Mouse (Mus musculus): ENCODE measurements at regions not wholly inside any gene's neighbourhood (a gene's known extent, or its start where the extent isn't known, plus 50 kb on each side); places are given as distances from the start of the nearest gene placed in this dataset.

- no peak overlapping the region for H3K9ac ChIP-seq
- 54% methylated on average over 9 of the region's 9 CpGs for WGBS
Observed at GRCm38 (mm10) chr11:32931928-32932327, 107.5 kb upstream of the Smim23 start.

GRCm38 (mm10) chr11:32931018-32931417 lies 106.6 kb upstream of the Smim23 start:
- no peak overlapping the region for H3K27ac ChIP-seq
- H3K9ac ChIP-seq = no peak overlapping the region
- WGBS = 14% methylated on average over 13 of the region's 14 CpGs
- H3K4me3 ChIP-seq (replicated peaks) = no peak overlapping the region
- no peak; the same call in 1 of the 2 replicates for ATAC-seq (ENCODE audit: insufficient read depth, low FRiP score, low read depth)
- 0 out of 2 replicates have a peak, but pooled peaks cover 8% of the 10 kb centered on the region for H3K4me1 ChIP-seq
- H3K27me3 ChIP-seq (replicated peaks) = no peaks in the 10 kb centered on the region
- H3K4me2 ChIP-seq = no peak overlapping the region
- no peaks in the 10 kb centered on the region for H3K36me3 ChIP-seq
- no peaks in the 10 kb centered on the region for H3K9me3 ChIP-seq

More at GRCm38 (mm10) chr11:32931928-32932327, 107.5 kb upstream of the Smim23 start:
- H3K9me3 ChIP-seq = no peaks in the 10 kb centered on the region
- no peak overlapping the region for H3K4me2 ChIP-seq
- H3K36me3 ChIP-seq = no peaks in the 10 kb centered on the region
- H3K27ac ChIP-seq = no peak overlapping the region
- H3K4me3 ChIP-seq (replicated peaks) = no peak overlapping the region
- no peak for ATAC-seq (ENCODE audit: insufficient read depth, low FRiP score, low read depth)
- no peaks in the 10 kb centered on the region for H3K27me3 ChIP-seq (replicated peaks)
- H3K4me1 ChIP-seq = 0 out of 2 replicates have a peak, but pooled peaks cover 3% of the 10 kb centered on the region

GRCm38 (mm10) chr11:32928837-32929236 lies 104.4 kb upstream of the Smim23 start:
- WGBS = 48% methylated on average over 2 of the region's 2 CpGs
- H3K36me3 ChIP-seq = no peaks in the 10 kb centered on the region
- H3K27ac ChIP-seq = no peak overlapping the region
- H3K4me1 ChIP-seq = peaks cover 17% of the 10 kb centered on the region; the same call in 1 of the 2 replicates
- no peaks in the 10 kb centered on the region for H3K9me3 ChIP-seq
- no peak overlapping the region for H3K4me3 ChIP-seq (replicated peaks)
- H3K9ac ChIP-seq = no peak overlapping the region
- no peak overlapping the region for H3K4me2 ChIP-seq
- H3K27me3 ChIP-seq (replicated peaks) = no peaks in the 10 kb centered on the region
- no peak for ATAC-seq (ENCODE audit: insufficient read depth, low FRiP score, low read depth)

- no peaks in the 10 kb centered on the region for H3K9me3 ChIP-seq
Observed at GRCm38 (mm10) chr11:32925421-32926271, 101.2 kb upstream of the Smim23 start.

GRCm38 (mm10) chr11:32924932-32925331 lies 100.5 kb upstream of the Smim23 start:
- H3K4me2 ChIP-seq = peak overlapping the region; percentile 60
- ATAC-seq (ENCODE audit: insufficient read depth, low FRiP score, low read depth) = no peak
- H3K27ac ChIP-seq = peak overlapping the region; percentile 80; the same call in 1 of the 2 replicates

More at GRCm38 (mm10) chr11:32925421-32926271, 101.2 kb upstream of the Smim23 start:
- 5% methylated on average over 33 of the region's 33 CpGs for WGBS
- H3K4me1 ChIP-seq = peaks cover 14% of the 10 kb centered on the region; the same call in 1 of the 2 replicates
- H3K27me3 ChIP-seq (replicated peaks) = no peaks in the 10 kb centered on the region
- peak overlapping the region; percentile 60 for H3K4me2 ChIP-seq
- peak; percentile 86 for ATAC-seq (ENCODE audit: insufficient read depth, low FRiP score, low read depth)
- H3K27ac ChIP-seq = peak overlapping the region; percentile 80
- H3K4me3 ChIP-seq (replicated peaks) = peak overlapping the region; percentile 12
- no peaks in the 10 kb centered on the region for H3K36me3 ChIP-seq
- no peak overlapping the region for H3K9ac ChIP-seq

GRCm38 (mm10) chr11:32913071-32913470 lies 88.7 kb upstream of the Smim23 start:
- no peak for ATAC-seq (ENCODE audit: insufficient read depth, low FRiP score, low read depth)
- Histone ChIP-seq H3K27me3 (replicated peaks) (no peaks in the 10 kb centered on the region), H3K4me1 (0 out of 2 replicates have a peak, but pooled peaks cover under 1% of the 10 kb centered on the region), H3K9ac (no peak overlapping the region), H3K4me3 (replicated peaks) (no peak overlapping the region), H3K27ac (no peak overlapping the region), H3K9me3 (no peaks in the 10 kb centered on the region), H3K36me3 (no peaks in the 10 kb centered on the region), H3K4me2 (no peak overlapping the region)
- WGBS = 71% methylated on average over 3 of the region's 3 CpGs

More at GRCm38 (mm10) chr11:32924932-32925331, 100.5 kb upstream of the Smim23 start:
- Histone ChIP-seq H3K9me3 (no peaks in the 10 kb centered on the region), H3K27me3 (replicated peaks) (no peaks in the 10 kb centered on the region), H3K36me3 (no peaks in the 10 kb centered on the region), H3K4me3 (replicated peaks) (no peak overlapping the region), H3K4me1 (peaks cover 14% of the 10 kb centered on the region; the same call in 1 of the 2 replicates), H3K9ac (no peak overlapping the region)
- WGBS = 60% methylated on average over 7 of the region's 7 CpGs

- H3K9me3 ChIP-seq = no peaks in the 10 kb centered on the region
- no peak overlapping the region for H3K4me3 ChIP-seq (replicated peaks)
- ATAC-seq (ENCODE audit: insufficient read depth, low FRiP score, low read depth) = no peak
- H3K27me3 ChIP-seq (replicated peaks) = no peaks in the 10 kb centered on the region
- WGBS = 92% methylated on average over 4 of the region's 4 CpGs
- H3K4me2 ChIP-seq = no peak overlapping the region
- H3K36me3 ChIP-seq = no peaks in the 10 kb centered on the region
- 0 out of 2 replicates have a peak, but pooled peaks cover 9% of the 10 kb centered on the region for H3K4me1 ChIP-seq
- H3K27ac ChIP-seq = no peak overlapping the region
- no peak overlapping the region for H3K9ac ChIP-seq
Observed at GRCm38 (mm10) chr11:32911791-32912190, 87.4 kb upstream of the Smim23 start.

- ATAC-seq (ENCODE audit: insufficient read depth, low FRiP score, low read depth) = no peak
- Histone ChIP-seq H3K36me3 (no peaks in the 10 kb centered on the region), H3K4me3 (replicated peaks) (no peak overlapping the region)
Observed at GRCm38 (mm10) chr11:32908723-32909411, 84.5 kb upstream of the Smim23 start.

GRCm38 (mm10) chr11:32907520-32908233 lies 83.3 kb upstream of the Smim23 start:
- H3K27me3 ChIP-seq (replicated peaks) = no peaks in the 10 kb centered on the region
- 33% methylated on average over 10 of the region's 10 CpGs for WGBS
- no peak overlapping the region for H3K9ac ChIP-seq
- H3K36me3 ChIP-seq = no peaks in the 10 kb centered on the region
- ATAC-seq (ENCODE audit: insufficient read depth, low FRiP score, low read depth) = no peak
- H3K4me1 ChIP-seq = 0 out of 2 replicates have a peak, but pooled peaks cover 9% of the 10 kb centered on the region
- no peaks in the 10 kb centered on the region for H3K9me3 ChIP-seq
- H3K27ac ChIP-seq = no peak overlapping the region
- H3K4me2 ChIP-seq = no peak overlapping the region
- H3K4me3 ChIP-seq (replicated peaks) = no peak overlapping the region

More at GRCm38 (mm10) chr11:32908723-32909411, 84.5 kb upstream of the Smim23 start:
- H3K9me3 ChIP-seq = no peaks in the 10 kb centered on the region
- H3K9ac ChIP-seq = no peak overlapping the region
- H3K27ac ChIP-seq = no peak overlapping the region
- WGBS = 80% methylated on average over 14 of the region's 14 CpGs
- no peaks in the 10 kb centered on the region for H3K27me3 ChIP-seq (replicated peaks)
- H3K4me1 ChIP-seq = 0 out of 2 replicates have a peak, but pooled peaks cover 9% of the 10 kb centered on the region
- H3K4me2 ChIP-seq = no peak overlapping the region

GRCm38 (mm10) chr11:32903970-32904369 lies 79.6 kb upstream of the Smim23 start:
- Histone ChIP-seq H3K9me3 (no peaks in the 10 kb centered on the region), H3K27ac (no peak overlapping the region)

GRCm38 (mm10) chr11:32903389-32903788 lies 79.0 kb upstream of the Smim23 start:
- Histone ChIP-seq H3K4me1 (0 out of 2 replicates have a peak, but pooled peaks cover 9% of the 10 kb centered on the region), H3K4me2 (no peak overlapping the region), H3K27ac (no peak overlapping the region), H3K36me3 (no peaks in the 10 kb centered on the region), H3K9ac (no peak overlapping the region), H3K9me3 (no peaks in the 10 kb centered on the region), H3K27me3 (replicated peaks) (no peaks in the 10 kb centered on the region), H3K4me3 (replicated peaks) (no peak overlapping the region)
- 84% methylated on average over 3 of the region's 3 CpGs for WGBS
- ATAC-seq (ENCODE audit: insufficient read depth, low FRiP score, low read depth) = no peak

More at GRCm38 (mm10) chr11:32903970-32904369, 79.6 kb upstream of the Smim23 start:
- Histone ChIP-seq H3K27me3 (replicated peaks) (no peaks in the 10 kb centered on the region), H3K4me1 (0 out of 2 replicates have a peak, but pooled peaks cover 9% of the 10 kb centered on the region), H3K9ac (no peak overlapping the region), H3K4me2 (no peak overlapping the region), H3K36me3 (no peaks in the 10 kb centered on the region), H3K4me3 (replicated peaks) (no peak overlapping the region)
- ATAC-seq (ENCODE audit: insufficient read depth, low FRiP score, low read depth) = no peak
